Mouse (Mus musculus): ENCODE results near the gene Olfr1418. TPM values are rescaled to one million over a fixed set of nuclear protein-coding genes. Genes with fewer than 3 reads are reported as not detected.

The Olfr1418 gene
- total RNA-seq, 2 experiments from 2014 or later, result not detected

DNA sequence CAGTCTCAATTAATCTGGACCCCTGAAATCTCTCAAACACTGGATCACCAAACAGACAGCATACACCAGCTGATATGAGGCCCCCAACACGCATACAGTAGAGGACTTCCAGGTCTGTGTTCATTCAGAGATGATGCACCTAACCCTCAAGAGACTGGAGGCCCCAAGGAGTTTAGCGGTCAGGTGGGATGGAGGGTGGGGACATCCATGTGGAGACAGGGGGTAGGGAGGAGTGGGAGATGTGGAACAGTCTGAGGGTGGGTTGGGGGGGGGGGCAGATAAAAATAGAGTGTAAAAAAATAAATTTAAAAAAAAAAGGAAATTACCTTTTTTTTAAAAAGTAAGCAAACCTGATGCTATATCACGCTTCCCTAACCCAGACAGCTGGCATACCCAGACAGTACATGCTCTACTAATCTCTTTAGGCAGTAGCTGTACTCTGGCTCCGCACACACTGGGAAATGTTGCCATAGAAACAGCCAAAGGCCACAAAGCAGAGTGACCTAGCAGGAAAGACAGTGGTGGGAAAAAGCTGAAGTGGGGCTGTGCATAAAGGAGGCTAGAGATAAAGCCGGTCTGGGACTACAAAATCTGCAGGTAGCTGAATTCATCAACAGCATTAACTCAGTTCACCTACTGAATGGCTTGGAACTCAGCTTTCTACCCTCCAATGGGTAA, 49.0 kb downstream of the Olfr1418 start:
- DNase-seq (ENCODE audit: low spot score in 2 of 2), result no peak

DNA sequence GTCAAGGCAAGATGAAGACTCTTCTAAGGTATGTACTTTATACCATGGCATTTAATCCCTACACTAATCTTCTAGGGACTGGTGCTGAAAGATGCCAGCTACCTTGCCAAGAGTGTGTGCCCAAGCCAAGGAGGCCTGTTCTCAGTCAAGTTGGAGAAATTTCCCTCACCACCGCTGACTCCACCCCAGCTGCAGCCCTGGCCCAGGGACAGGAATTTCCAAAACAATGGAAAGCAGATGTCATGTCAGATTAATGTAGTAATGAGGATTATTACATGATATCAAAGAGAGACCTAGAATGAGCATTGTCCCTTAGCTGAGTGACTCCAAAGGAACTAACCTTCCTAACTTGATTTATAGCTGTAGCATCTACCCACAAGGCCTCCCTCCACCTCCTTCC, 50.0 kb downstream of the Olfr1418 start:
- DNase-seq (ENCODE audit: low spot score in 2 of 2), result no peak

GRCm38 (mm10) chr19:11810003-11810758, 50.7 kb downstream of the Olfr1418 start:
- no peak for DNase-seq (ENCODE audit: low spot score in 2 of 2)

- no peak for DNase-seq (ENCODE audit: low spot score in 2 of 2)
These were observed 52.4 kb downstream of the Olfr1418 start for GRCm38 (mm10) chr19:11808452-11808851.

DNA sequence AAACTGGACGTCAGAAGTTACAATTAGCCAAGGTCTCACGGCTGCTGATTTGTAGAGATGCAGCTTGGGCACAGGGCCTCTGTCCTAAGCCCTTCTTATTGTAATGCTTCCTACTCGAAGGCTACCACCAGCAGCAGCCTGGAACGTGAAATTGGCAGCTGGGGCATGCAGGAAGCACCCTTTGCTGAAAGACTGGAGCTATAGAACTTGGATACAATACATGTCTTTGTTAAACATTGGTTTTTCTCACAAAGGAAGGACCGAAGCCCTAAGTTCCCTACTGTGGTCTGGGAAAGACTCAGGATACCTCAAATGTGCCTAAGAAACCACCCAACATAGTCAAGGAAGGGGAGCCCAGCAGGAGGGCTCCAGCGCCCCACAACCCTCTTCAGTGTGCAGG, 53.0 kb downstream of the Olfr1418 start:
- no peak for DNase-seq (ENCODE audit: low spot score in 2 of 2)

DNA sequence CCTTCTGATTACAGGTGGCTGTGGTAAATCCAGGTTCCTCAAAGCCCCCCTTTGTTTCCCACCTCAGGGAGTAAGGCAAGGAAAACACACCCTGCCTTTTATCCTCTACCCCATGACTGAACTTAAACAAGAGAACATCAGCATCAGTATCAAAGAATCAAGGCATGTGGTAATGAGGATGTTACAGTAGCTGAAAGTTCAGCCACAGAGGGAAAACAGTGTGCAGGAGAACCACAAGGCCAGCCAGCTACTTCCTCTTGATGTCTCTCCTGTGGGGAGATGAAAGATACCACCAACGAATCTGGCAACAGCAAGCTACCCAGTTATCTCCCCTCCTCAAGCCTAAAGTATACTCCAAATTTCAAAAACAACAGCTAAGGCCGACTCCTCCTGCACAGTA, 53.6 kb downstream of the Olfr1418 start:
- DNase-seq (ENCODE audit: low spot score in 2 of 2), result no peak

DNA sequence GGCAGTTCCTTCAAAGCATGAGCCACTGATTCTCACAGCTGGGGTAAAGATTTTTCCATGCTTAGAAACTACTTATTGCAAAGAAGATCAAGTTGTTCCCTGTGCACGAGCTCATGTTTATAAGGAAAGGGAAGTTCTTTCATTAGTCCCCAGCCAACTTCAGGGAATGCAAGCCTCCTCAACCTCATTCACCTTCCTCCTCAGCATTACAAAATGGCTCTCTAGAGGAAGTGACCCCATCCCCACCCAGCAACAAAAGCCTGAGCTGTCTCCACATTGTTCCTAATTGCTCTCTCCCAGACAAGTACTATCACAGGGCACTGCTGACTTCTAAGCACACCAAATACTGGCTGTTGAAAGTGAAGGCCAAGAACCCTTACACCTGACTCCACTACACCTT, 56.4 kb downstream of the Olfr1418 start:
- no peak for DNase-seq (ENCODE audit: low spot score in 2 of 2)

Other genes with a start within 250 kb of the Olfr1418 start
- under 1 TPM; 0.20 to 0.98 TPM for gene Ms4a2, start 237.3 kb downstream of the Olfr1418 start, total RNA-seq (2021)
- 1 to 10 TPM in 1 of 2 experiments, under 1 TPM in 1; 0.53 to 1.2 TPM for gene Ms4a3, start 220.2 kb downstream of the Olfr1418 start, total RNA-seq (2021)
- not detected for gene Oosp2, start 200.5 kb downstream of the Olfr1418 start, total RNA-seq (2021)
- under 1 TPM in 1 of 2 experiments, not detected in 1; 0.96 TPM for gene Oosp1, start 169.9 kb downstream of the Olfr1418 start, total RNA-seq (2021)
- gene Oosp3, start 164.0 kb downstream of the Olfr1418 start, total RNA-seq (2021), result not detected
- gene Gif, start 113.5 kb downstream of the Olfr1418 start, total RNA-seq (2021), result not detected
- gene Mrpl16, start 90.7 kb downstream of the Olfr1418 start, total RNA-seq (2021), result 10 to 100 TPM; 48.8 to 53.8 TPM
- gene Stx3, start 41.7 kb downstream of the Olfr1418 start, total RNA-seq (2021), result 10 to 100 TPM in 1 of 2 experiments, 1 to 10 TPM in 1; 7.9 to 12.2 TPM
- gene Olfr1417, start 21.8 kb downstream of the Olfr1418 start, total RNA-seq (2021), result not detected
- gene Olfr1419, start 14.0 kb upstream of the Olfr1418 start, total RNA-seq (2021), result not detected
- not detected for gene Olfr1420, start 25.5 kb upstream of the Olfr1418 start, total RNA-seq (2021)
- gene Patl1, start 51.3 kb upstream of the Olfr1418 start, total RNA-seq (2021), result 10 to 100 TPM; 36.2 to 38.1 TPM
- 10 to 100 TPM; 71.0 to 74.0 TPM for gene Osbp, start 104.9 kb upstream of the Olfr1418 start, total RNA-seq (2021)
- gene Olfr1423, start 180.3 kb upstream of the Olfr1418 start, total RNA-seq (2021), result not detected
- gene Olfr1424, start 201.6 kb upstream of the Olfr1418 start, total RNA-seq (2021), result not detected
- not detected for gene Olfr1425, start 216.7 kb upstream of the Olfr1418 start, total RNA-seq (2021)
- not detected for gene Olfr1426, start 230.9 kb upstream of the Olfr1418 start, total RNA-seq (2021)
- gene Olfr1427, start 242.3 kb upstream of the Olfr1418 start, total RNA-seq (2021), result not detected